Mouse (Mus musculus): Measurements from ENCODE around the gene Gm20870. TPM values are rescaled to one million over a fixed set of nuclear protein-coding genes. Genes with fewer than 3 reads are reported as not detected.
"Not testable (repeated sequence)": the region's sequence is repeated elsewhere in the genome, so short reads cannot be mapped to it uniquely, and the experiment has no call there.

Gene Gm20870
- polyA plus RNA-seq (2015; fragmentation: Nextera tagmentation; extraction: Ambion mirVana): not detected in 2 replicates

DNA sequence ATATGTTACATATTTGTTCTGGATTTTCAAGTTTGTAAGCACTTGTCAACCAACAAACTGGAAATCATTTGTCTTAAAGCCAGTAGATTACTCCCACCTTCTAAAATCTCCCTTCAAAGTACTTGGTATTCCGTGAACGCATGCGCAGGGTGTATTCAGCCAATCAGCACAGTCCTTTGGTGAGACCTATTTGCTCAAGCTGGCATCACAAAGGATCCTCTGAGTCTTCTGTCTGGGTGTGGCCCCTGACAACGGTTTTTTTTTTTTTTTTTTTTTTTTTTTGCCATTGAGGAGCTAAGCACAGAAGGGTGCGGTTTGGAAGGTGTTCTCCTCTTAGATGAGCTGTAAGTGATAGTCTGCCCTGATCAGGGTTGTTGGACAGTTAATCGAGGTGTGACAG lies at the start of gene Gm20870:
Gene Gm20870, plus strand, starts transcription at position 301 of the 400 bp plus-strand sequence.
- not testable (repeated sequence) for H3K36me3 ChIP-seq (replicated peaks); H3K4me2 ChIP-seq; H3K4me1 ChIP-seq; H3K4me3 ChIP-seq; H3K27me3 ChIP-seq (replicated peaks); H3K27ac ChIP-seq; H3K9ac ChIP-seq; ATAC-seq (replicated peaks); H3K9me3 ChIP-seq
- WGBS: no CpG with 5 or more reads among the region's 6 CpGs

Other genes starting within 250 kb of the Gm20870 start
- not detected in 2 replicates for gene Gm20869, start 222.6 kb upstream of the Gm20870 start, polyA plus RNA-seq (2015; fragmentation: Nextera tagmentation; extraction: Ambion mirVana)

Data from midbrain, embryonic 15.5 days (tissue).